Mouse (Mus musculus): Measurements from ENCODE around the gene Strn.

Gene Strn

GRCm38 (mm10) chr17:78737096-78737495 lies at the start of gene Strn:
Gene Strn, minus strand, starts transcription at chr17:78737196.
- no peak for DNase-seq (ENCODE audit: low read depth)

- no peak for DNase-seq (ENCODE audit: low read depth)
Observed at GRCm38 (mm10) chr17:78778765-78779164, 41.8 kb upstream of the Strn start.

GRCm38 (mm10) chr17:78772317-78772716 lies 35.3 kb upstream of the Strn start:
- no peak for DNase-seq (ENCODE audit: low read depth)

- DNase-seq (ENCODE audit: low read depth): no peak
Observed at GRCm38 (mm10) chr17:78770932-78771331, 33.9 kb upstream of the Strn start.

GRCm38 (mm10) chr17:78769341-78769740 lies 32.3 kb upstream of the Strn start:
- DNase-seq (ENCODE audit: low read depth): no peak

GRCm38 (mm10) chr17:78768937-78769336 lies 31.9 kb upstream of the Strn start:
- DNase-seq (ENCODE audit: low read depth): no peak

GRCm38 (mm10) chr17:78767546-78767945 lies 30.6 kb upstream of the Strn start:
- no peak for DNase-seq (ENCODE audit: low read depth)

GRCm38 (mm10) chr17:78766084-78766483 lies 29.1 kb upstream of the Strn start:
- DNase-seq (ENCODE audit: low read depth): no peak

- DNase-seq (ENCODE audit: low read depth): no peak
Observed at GRCm38 (mm10) chr17:78763272-78763671, 26.3 kb upstream of the Strn start.

- no peak for DNase-seq (ENCODE audit: low read depth)
Observed at GRCm38 (mm10) chr17:78752938-78753655, 16.1 kb upstream of the Strn start.

- DNase-seq (ENCODE audit: low read depth): no peak
Observed at GRCm38 (mm10) chr17:78752064-78752463, 15.1 kb upstream of the Strn start.

GRCm38 (mm10) chr17:78748440-78748839 lies 11.4 kb upstream of the Strn start:
- no peak for DNase-seq (ENCODE audit: low read depth)

GRCm38 (mm10) chr17:78738416-78738815 lies 1.4 kb upstream of the Strn start:
- peak; percentile 38 for DNase-seq (ENCODE audit: low read depth)

GRCm38 (mm10) chr17:78737771-78738170 lies 775 bp upstream of the Strn start:
- no peak for DNase-seq (ENCODE audit: low read depth)

- peak; percentile 99 for DNase-seq (ENCODE audit: low read depth)
Observed at GRCm38 (mm10) chr17:78736473-78736988, 465 bp downstream of the Strn start.

- peak; percentile 35 for DNase-seq (ENCODE audit: low read depth)
Observed at GRCm38 (mm10) chr17:78735731-78736472, 1.1 kb downstream of the Strn start.

- DNase-seq (ENCODE audit: low read depth): no peak
Observed at GRCm38 (mm10) chr17:78734806-78735205, 2.2 kb downstream of the Strn start.

- DNase-seq (ENCODE audit: low read depth): no peak
Observed at GRCm38 (mm10) chr17:78732056-78732455, 4.9 kb downstream of the Strn start.

- DNase-seq (ENCODE audit: low read depth): no peak
Observed at GRCm38 (mm10) chr17:78726746-78727449, 10.1 kb downstream of the Strn start.

- peak; percentile 25 for DNase-seq (ENCODE audit: low read depth)
Observed at GRCm38 (mm10) chr17:78724461-78725055, 12.4 kb downstream of the Strn start.

- DNase-seq (ENCODE audit: low read depth): no peak
Observed at GRCm38 (mm10) chr17:78721690-78722089, 15.3 kb downstream of the Strn start.

GRCm38 (mm10) chr17:78719086-78719485 lies 17.9 kb downstream of the Strn start:
- DNase-seq (ENCODE audit: low read depth): no peak
